Mouse (Mus musculus) testis, postnatal 10 days (tissue): ENCODE results near the gene Mlec.
"Not testable (repeated sequence)": the region's sequence is repeated elsewhere in the genome, so short reads cannot be mapped to it uniquely, and the experiment has no call there.

Experiments
- DNase-seq: peaks from one replicate; pipeline ENCODE4 v3.0.0; 2021; ENCODE audit warnings: low spot score

Gene Mlec

GRCm38 (mm10) chr5:115179596-115179995 is 21.6 kb upstream of the Mlec start:
- no peak for DNase-seq

GRCm38 (mm10) chr5:115177866-115178265 is 19.9 kb upstream of the Mlec start:
- DNase-seq: no peak

GRCm38 (mm10) chr5:115174554-115174953 is 16.6 kb upstream of the Mlec start:
- DNase-seq: no peak

- peak; percentile 59 for DNase-seq
These were observed 12.2 kb upstream of the Mlec start for GRCm38 (mm10) chr5:115170150-115170549.

GRCm38 (mm10) chr5:115168641-115169415 is 10.8 kb upstream of the Mlec start:
- DNase-seq: no peak

- DNase-seq: no peak
These were observed 9.4 kb upstream of the Mlec start for GRCm38 (mm10) chr5:115167396-115167795.

GRCm38 (mm10) chr5:115166815-115167194 is 8.8 kb upstream of the Mlec start:
- DNase-seq: no peak

- peak; percentile 72 for DNase-seq
These were observed 8.2 kb upstream of the Mlec start for GRCm38 (mm10) chr5:115165895-115166814.

- peak; percentile 61 for DNase-seq
These were observed 7.4 kb upstream of the Mlec start for GRCm38 (mm10) chr5:115165351-115165750.

- DNase-seq: not testable (repeated sequence)
These were observed 6.5 kb upstream of the Mlec start for GRCm38 (mm10) chr5:115164446-115164845.

- peak; percentile 78 for DNase-seq
These were observed 5.6 kb upstream of the Mlec start for GRCm38 (mm10) chr5:115163563-115163962.

GRCm38 (mm10) chr5:115161940-115162279 is 3.9 kb upstream of the Mlec start:
- not testable (repeated sequence) for DNase-seq

GRCm38 (mm10) chr5:115161064-115161939 is 3.3 kb upstream of the Mlec start:
- no peak for DNase-seq

GRCm38 (mm10) chr5:115160655-115161054 is 2.7 kb upstream of the Mlec start:
- no peak for DNase-seq

- no peak for DNase-seq
These were observed 1.2 kb upstream of the Mlec start for GRCm38 (mm10) chr5:115159165-115159564.

GRCm38 (mm10) chr5:115156933-115157589 is 918 bp downstream of the Mlec start:
- no peak for DNase-seq

GRCm38 (mm10) chr5:115156401-115156800 is 1.6 kb downstream of the Mlec start:
- no peak for DNase-seq

GRCm38 (mm10) chr5:115155831-115156230 is 2.1 kb downstream of the Mlec start:
- no peak for DNase-seq

GRCm38 (mm10) chr5:115155156-115155631 is 2.8 kb downstream of the Mlec start:
- no peak for DNase-seq

- no peak for DNase-seq
These were observed 5.6 kb downstream of the Mlec start for GRCm38 (mm10) chr5:115152132-115152956.

GRCm38 (mm10) chr5:115151457-115151856 is 6.5 kb downstream of the Mlec start:
- DNase-seq: no peak
